Mouse (Mus musculus): Measurements from ENCODE around the gene 4930402H24Rik. TPM values are rescaled to one million over a fixed set of nuclear protein-coding genes. Genes with fewer than 3 reads are reported as not detected.

Gene 4930402H24Rik
- polyA plus RNA-seq, 1 experiment: 0.98 TPM

DNA sequence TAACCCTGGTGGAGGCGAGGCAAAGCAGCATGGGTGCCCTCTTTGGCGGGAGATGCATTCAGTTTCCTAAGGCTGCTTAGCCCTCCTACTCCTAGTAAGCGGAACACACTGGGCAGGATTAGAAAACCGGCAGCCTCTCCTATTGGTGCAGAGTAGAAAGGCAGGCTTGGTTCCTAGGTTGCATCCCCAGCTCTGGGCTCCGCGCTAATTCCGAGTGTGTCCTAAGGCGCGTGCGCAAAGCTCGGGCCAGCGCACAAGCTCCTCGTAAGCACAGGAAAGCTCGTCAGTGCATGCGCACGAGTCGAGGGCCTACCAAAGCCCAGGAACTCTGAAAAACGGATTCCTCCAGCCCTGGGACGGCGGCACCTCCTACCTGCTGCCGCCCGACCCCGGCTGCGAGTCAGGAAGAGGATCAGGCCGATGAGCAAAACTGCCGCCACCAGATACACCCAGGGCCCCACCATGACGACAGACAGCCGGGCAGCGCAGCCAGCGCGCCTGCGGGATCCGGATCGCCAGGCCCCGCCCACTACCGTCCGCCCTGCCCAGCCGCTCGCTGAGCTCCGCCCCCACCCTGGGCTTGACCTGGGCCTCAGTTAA lies 242.0 kb downstream of the 4930402H24Rik start, which contains the start of gene Ddrgk1:
TSS of gene Ddrgk1 (minus strand) at position 558 of the 600 bp plus-strand sequence.
- H3K4me3 ChIP-seq (replicated peaks): peak within 1 kb of the TSS; percentile 94
- no peaks in the 10 kb centered on the region for H3K27me3 ChIP-seq (replicated peaks)
- peaks cover 42% of the 10 kb centered on the region for H3K36me3 ChIP-seq (replicated peaks; ENCODE audit: low read length)
- H3K4me1 ChIP-seq: peaks cover 46% of the 10 kb centered on the region
- no peaks in the 10 kb centered on the region for H3K9me3 ChIP-seq
- TF ChIP-seq GATA1 (IDR thresholded peaks at IDR 0.05; ENCODE audit: borderline replicate concordance, low read length): no peak
- TF ChIP-seq FLI1 (IDR thresholded peaks at IDR 0.05; ENCODE audit: low read length): no peak

DNA sequence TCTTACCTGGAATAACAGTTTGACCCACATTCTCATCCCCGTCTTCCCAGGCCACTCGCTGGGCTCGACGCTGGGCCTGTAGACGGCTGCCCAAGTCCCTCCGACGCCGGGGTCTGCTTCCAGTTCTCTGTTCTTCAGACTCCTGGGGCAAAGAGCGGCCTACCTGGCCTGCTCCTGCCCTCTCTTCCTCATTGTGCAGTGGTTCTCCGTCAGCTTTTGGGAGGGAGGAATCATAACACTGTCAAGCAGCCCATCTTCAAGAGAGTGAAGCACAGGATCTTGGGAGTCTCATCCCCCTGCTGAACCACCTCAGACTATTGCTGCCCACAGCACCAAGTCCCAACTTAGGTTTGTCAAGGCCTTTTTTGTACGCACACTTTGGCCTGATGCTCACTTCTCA lies 242.9 kb downstream of the 4930402H24Rik start:
- no peak for TF ChIP-seq GATA1 (IDR thresholded peaks at IDR 0.05; ENCODE audit: borderline replicate concordance, low read length)
- no peak for TF ChIP-seq FLI1 (IDR thresholded peaks at IDR 0.05; ENCODE audit: low read length)
- peaks cover 51% of the 10 kb centered on the region for H3K36me3 ChIP-seq (replicated peaks; ENCODE audit: low read length)
- H3K9me3 ChIP-seq: no peaks in the 10 kb centered on the region
- no peaks in the 10 kb centered on the region for H3K27me3 ChIP-seq (replicated peaks)
- H3K4me3 ChIP-seq (replicated peaks): peak overlapping the region; percentile 94
- peaks cover 38% of the 10 kb centered on the region for H3K4me1 ChIP-seq

- no peaks in the 10 kb centered on the region for H3K9me3 ChIP-seq
- no peaks in the 10 kb centered on the region for H3K27me3 ChIP-seq (replicated peaks)
- peaks cover 11% of the 10 kb centered on the region for H3K4me1 ChIP-seq
- H3K4me3 ChIP-seq (replicated peaks): no peak overlapping the region
- H3K36me3 ChIP-seq (replicated peaks; ENCODE audit: low read length): peaks cover 98% of the 10 kb centered on the region
- TF ChIP-seq FLI1 (IDR thresholded peaks at IDR 0.05; ENCODE audit: low read length): no peak
- TF ChIP-seq GATA1 (IDR thresholded peaks at IDR 0.05; ENCODE audit: borderline replicate concordance, low read length): no peak
These were observed 247.7 kb downstream of the 4930402H24Rik start for GRCm38 (mm10) chr2:130658530-130658929.

DNA sequence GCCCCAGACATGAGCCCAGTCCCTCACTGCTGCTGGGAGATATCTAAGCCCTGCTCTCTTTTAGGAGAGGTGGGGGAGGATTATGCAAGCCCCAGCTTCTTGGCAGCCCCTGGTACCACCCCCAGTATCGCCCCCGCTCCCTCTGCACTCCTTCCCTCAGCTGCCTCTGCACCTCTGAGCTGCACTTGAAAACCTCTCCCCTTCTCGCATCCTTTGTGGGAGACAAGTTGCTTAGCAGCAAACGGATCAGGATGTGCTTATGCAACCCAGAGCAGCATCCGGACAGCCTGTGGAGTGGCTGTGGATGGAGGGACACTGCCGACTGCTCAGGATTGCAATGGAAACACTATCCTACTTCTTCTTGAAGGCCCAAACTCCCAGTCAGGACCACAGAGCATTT lies 248.7 kb downstream of the 4930402H24Rik start:
- Histone ChIP-seq H3K4me1 (peaks cover 1% of the 10 kb centered on the region; the same call in 1 of the 2 replicates), H3K9me3 (no peaks in the 10 kb centered on the region), H3K36me3 (replicated peaks; ENCODE audit: low read length) (peaks cover 97% of the 10 kb centered on the region), H3K4me3 (replicated peaks) (no peak overlapping the region), H3K27me3 (replicated peaks) (no peaks in the 10 kb centered on the region)
- TF ChIP-seq FLI1 (IDR thresholded peaks at IDR 0.05; ENCODE audit: low read length) (no peak), GATA1 (IDR thresholded peaks at IDR 0.05; ENCODE audit: borderline replicate concordance, low read length) (no peak)

DNA sequence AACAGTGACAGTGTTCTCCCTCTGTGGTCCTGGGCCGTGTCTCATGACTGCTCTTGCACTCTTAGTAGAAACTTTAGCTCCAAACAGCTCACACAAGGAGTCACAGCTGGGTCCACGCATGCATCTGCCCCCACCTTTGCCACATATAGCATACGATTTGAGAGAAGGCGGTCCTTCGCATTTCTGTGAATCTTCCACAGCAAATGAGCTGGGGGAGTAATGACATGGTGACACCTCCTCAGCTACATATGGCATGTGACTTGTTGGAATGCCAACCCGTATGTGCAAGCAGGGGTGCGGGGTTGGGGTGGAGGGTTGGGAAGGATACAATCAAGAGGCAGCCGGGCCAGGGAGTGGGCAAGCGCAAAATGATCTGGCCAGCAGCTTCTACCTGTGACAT lies 249.7 kb downstream of the 4930402H24Rik start:
- Histone ChIP-seq H3K9me3 (no peaks in the 10 kb centered on the region), H3K4me3 (replicated peaks) (no peak overlapping the region), H3K4me1 (no peaks in the 10 kb centered on the region), H3K36me3 (replicated peaks; ENCODE audit: low read length) (peaks cover 94% of the 10 kb centered on the region), H3K27me3 (replicated peaks) (no peaks in the 10 kb centered on the region)
- TF ChIP-seq FLI1 (IDR thresholded peaks at IDR 0.05; ENCODE audit: low read length) (no peak), GATA1 (IDR thresholded peaks at IDR 0.05; ENCODE audit: borderline replicate concordance, low read length) (no peak)

Other genes with a start within 250 kb of the 4930402H24Rik start
- 85.4 and 105 TPM in 2 replicates for gene Ddrgk1, start 241.7 kb downstream of the 4930402H24Rik start, polyA plus RNA-seq (2012; ENCODE audit: insufficient read depth, low replicate concordance)
- gene Itpa, start 238.8 kb downstream of the 4930402H24Rik start, polyA plus RNA-seq (2012; ENCODE audit: insufficient read depth, low replicate concordance): 8.6 and 10.1 TPM in 2 replicates
- 0.53 and 0.58 TPM in 2 replicates for gene Slc4a11, start 208.9 kb downstream of the 4930402H24Rik start, polyA plus RNA-seq (2012; ENCODE audit: insufficient read depth, low replicate concordance)
- gene Atrn, start 89 bp upstream of the 4930402H24Rik start, polyA plus RNA-seq (2012; ENCODE audit: insufficient read depth, low replicate concordance): 0.73 and 1.2 TPM in 2 replicates
- gene Gfra4, start 136.7 kb upstream of the 4930402H24Rik start, polyA plus RNA-seq (2012; ENCODE audit: insufficient read depth, low replicate concordance): 1.3 TPM in 1 of 2 replicates, not detected in the other
- gene Adam33, start 157.4 kb upstream of the 4930402H24Rik start, polyA plus RNA-seq (2012; ENCODE audit: insufficient read depth, low replicate concordance): 1.9 and 6.0 TPM in 2 replicates
- gene Siglec1, start 180.4 kb upstream of the 4930402H24Rik start, polyA plus RNA-seq (2012; ENCODE audit: insufficient read depth, low replicate concordance): 7.1 and 11.8 TPM in 2 replicates
- 0.36 TPM in 1 of 2 replicates, not detected in the other for gene Hspa12b, start 220.9 kb upstream of the 4930402H24Rik start, polyA plus RNA-seq (2012; ENCODE audit: insufficient read depth, low replicate concordance)
- gene Gm11037, start 227.1 kb upstream of the 4930402H24Rik start, polyA plus RNA-seq (2012; ENCODE audit: insufficient read depth, low replicate concordance): not detected in 2 replicates